Mouse (Mus musculus) 416B (cell line): ENCODE measurements around the gene Kcnd3.

Source experiments
- DNase-seq: peaks from one replicate; pipeline ENCODE4 v3.0.0; 2011; ENCODE audit warnings: low read depth

Kcnd3 gene

DNA sequence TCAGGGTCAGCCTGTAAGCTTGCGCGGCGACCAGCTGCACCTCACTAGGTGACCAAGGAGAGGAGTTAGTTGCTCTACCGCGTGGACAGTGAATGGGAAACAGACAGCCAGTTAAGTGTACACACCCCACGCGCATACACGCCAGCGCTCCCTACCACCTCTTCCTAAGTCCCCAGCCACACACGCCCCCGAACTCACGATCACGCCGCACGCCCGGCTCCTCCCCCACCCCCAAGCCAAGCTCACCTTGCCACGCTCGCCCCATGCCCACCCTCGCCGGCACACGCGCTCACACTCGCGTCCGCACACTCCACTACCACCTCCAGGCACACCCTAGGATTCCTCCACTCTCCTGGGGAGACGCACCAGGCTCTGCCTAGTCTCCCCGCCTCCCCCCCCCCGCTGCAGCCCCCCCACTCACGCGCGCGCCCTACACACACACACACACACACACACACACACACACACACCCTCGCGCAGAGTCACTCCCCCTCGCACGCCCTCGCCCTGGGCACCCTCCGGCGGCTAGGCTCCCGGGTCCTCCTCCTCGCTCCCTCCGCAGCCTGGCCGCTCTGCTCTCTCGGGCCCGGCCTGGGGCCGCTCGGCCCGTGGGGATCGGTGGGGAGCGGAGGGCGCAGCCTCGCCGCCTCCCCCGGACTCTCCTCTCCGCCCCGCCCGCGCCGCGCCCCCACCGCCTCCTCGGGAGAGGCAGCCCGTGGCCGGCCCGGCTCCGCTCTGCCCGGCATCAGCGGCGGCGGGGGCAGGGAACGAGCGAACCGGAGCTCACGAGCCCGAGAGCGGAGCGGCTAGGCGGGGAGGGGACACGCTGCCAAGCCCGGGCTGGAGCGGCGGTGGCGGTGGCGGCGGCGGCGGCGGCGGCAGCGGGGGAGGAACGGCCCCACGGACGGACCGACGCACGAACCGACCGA, at the start of gene Kcnd3:
TSS of gene Kcnd3 (plus strand) at position 704 of the 929 bp plus-strand sequence.
- DNase-seq = no peak

DNA sequence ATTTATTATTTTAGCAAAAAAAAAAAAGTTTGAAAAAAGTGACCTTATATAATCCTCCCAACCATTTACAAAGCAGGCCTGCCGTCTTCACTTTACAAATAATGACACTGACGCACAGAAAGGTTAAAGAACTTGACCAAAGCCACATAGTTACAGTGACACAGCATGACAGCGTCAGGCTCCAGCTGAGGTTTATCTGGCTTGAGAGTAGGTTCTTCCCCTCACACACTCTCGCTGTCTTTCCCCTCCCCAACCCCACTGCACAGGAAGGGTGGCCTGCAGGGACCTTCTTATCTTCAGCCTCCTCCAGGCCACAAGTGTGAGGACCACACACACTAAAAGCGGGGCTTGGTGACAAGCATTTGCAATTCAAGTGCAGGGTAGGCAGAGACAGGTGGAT, 49.5 kb upstream of the Kcnd3 start:
- DNase-seq = peak; percentile 34

DNA sequence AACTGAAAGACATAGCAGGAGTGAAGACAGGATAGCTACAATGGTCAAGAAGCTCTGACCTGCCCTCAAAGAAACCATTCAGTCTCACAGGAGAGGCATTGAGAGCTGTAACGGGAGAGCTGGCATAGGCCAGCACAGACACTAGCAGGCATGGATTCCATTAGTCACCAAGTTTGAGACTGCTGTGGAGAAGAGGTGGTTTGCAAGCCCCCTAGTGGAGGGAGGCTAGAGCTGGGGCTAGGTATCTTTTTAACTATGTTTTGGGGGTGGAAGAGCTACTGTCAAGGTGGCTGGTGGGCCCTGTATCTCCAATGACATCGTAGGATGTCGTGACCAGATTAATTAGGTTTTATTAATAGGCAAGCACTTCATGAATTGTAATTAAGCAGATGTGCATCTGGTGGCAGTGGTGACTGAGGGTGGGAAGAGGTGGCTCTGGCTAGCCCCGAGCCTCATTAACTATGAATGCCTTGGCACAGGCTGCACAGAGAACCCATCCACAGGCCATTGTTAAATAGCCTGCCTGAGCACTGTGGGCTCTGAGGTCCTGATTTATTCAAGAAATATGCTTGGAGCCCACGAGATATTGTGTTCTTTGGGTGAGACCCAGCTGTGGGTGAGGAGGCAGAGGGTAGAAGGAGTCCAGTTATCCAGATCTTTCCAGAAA, 48.6 kb upstream of the Kcnd3 start:
- DNase-seq = peak; percentile 11

DNA sequence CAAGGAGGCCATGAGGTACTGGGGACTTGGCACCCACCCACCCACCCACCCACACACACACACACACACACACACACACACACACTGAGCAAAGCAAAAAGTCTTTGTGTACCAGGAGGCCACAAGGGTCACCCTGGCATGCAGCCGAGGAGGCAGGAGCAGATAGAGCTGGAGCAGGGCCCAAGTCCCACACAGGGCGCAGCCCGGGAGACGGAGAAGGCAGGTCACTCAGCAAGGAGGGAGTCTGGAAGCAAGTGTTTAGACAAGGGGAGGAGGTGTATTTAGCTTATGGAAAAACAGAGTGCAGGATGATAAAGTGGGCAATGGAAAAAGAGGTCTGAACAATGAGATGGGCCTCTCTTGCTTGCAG, 48.1 kb upstream of the Kcnd3 start:
- DNase-seq = no peak

DNA sequence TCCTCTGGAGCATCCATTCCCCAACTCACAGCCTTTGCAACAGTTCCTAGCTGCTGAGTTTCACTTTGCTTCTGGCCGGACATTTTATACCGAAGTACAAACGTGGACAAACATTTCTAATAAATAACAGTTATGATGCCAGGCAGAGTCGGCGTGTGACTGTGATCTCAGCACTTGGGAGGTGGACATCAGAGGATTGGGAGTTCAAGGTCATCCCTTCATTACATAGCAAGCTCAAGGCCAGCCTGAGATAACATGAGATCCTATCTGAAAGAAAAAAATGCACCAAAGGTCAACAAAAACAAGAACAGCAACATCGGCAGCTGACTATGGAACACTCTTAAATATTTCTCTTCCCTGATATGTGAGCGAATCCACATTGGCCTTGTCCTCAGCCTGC, 46.6 kb upstream of the Kcnd3 start:
- no peak for DNase-seq

DNA sequence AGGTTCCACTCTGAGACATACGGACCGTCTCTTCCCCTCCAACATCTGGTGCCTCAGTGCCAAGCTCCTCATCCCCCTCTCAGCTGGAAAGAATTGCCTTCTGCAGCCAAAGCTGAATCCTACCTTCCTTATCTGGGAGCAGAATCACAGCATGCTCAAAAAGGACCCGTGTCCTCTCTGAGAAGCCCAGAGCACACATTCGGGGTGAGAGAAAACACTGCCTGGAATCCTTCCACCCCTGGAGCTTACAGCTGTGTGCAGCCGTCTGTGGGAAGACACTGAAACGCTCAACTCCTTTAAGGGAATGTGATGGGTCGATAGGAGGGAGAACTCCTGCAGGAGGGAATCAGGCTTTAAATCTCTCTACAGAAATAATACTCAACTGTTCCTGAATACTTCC, 46.1 kb upstream of the Kcnd3 start:
- DNase-seq = no peak

DNA sequence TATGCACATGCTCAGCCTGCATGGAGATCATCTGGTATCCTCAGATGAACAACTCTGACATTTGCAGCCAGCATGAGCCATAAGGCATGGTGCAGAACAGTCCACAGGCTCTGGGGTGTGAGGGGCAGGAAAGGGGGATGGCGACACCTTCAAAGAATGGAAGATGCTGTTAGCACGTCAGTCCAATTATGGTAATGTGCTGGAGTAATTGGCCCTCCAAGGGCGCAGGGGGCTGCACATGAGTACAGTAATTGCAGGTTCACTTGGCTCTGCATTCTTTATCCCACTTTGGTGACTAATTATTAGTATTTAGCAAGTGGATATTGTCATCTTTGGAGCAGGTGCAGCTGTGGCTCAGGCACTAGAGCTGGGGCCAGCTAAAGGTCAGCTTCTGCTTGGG, 43.9 kb upstream of the Kcnd3 start:
- DNase-seq = no peak

DNA sequence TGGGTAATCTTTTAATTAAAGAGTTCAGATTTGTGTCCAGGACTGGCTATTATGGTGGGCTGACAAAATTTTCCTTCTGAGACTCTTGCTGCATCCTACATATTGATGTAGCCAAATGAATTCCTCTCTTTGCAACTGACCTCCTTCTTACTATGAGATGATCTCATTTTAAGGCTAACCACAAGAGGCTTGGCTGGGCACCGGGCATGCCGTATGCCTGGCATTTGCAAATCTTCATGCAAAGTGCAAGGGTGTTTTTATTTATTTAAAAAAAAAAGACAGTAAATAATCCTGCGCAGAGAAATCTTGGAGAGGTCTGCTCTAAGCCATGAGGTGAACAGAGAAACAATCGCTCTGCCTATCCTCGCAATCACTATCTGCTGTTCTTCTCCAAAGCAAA, 41.3 kb upstream of the Kcnd3 start:
- no peak for DNase-seq

DNA sequence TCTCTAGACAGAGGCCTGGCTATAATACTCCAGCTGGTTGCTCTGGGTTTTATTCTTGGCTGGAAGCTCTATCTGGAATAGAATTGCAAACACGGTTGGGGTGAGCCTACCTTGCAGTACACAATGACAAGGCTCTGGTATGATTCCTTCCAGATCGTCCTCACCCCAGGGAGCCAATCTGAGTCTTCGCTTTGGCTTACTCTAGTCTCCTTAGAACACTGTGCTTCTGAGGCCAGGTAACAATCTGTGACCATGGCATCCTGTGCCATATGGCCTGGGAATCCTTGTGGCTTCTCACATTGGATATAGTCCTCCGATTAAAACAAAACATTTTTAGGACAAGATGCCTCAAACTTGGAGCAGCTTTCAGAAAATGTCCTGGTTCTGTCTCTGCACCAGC, 40.4 kb upstream of the Kcnd3 start:
- DNase-seq = no peak

DNA sequence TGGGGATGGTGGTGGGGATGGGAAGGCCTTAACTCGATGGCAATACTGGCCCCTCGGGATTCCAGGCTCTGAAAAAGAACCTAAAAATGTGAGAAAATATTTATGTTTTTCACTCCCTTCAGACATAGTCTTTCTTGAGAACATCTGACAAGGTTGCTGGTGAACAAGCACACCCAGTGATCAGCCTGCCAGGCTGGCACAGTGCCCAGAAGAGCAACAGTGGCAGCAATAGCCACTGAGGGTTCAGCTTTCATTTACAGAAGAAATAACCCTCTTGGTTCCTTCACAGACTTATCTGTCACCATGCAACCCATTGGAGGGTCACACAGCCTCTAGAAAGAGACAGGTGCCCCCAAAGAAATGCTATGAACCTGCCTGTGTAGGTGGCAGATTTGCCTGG, 39.9 kb upstream of the Kcnd3 start:
- DNase-seq = no peak

DNA sequence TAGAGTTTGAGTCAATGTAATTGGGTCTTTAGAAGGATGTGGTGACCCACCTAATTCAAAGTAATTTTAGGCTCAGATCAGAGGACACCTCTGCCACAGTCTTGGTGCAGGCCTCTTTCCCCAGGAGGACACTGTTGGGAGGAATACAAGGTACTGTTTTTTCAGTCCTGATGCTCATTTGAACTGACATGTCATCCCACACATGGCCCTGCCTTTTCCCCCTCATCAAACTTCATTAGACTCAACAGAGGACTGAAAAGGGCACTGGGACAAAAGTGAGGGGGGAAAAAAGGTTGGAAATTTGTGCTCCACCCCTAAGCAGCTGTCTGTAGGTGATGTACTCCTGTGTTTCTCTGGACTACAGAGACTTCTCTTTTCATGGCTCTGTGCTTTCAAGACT, 39.4 kb upstream of the Kcnd3 start:
- DNase-seq = no peak

DNA sequence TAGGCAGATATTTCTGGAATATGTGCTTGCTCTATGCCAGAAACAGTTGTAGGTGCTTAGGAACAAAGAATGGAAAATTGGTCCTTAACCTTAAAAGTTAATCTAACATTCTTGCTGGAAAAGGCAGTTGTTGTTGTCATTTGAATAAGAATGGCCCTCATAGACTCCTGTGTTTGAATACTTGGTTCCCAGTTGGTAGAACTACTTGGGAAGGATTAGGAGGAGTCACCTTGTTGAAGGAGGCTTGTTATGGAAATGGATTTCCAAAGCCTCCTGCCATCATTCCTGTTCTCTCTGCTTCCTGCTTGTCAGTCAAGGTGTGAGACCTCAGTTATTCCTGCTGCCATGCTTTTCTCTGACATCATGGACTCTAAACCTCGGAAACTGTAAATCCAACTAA, 33.7 kb upstream of the Kcnd3 start:
- DNase-seq = no peak

DNA sequence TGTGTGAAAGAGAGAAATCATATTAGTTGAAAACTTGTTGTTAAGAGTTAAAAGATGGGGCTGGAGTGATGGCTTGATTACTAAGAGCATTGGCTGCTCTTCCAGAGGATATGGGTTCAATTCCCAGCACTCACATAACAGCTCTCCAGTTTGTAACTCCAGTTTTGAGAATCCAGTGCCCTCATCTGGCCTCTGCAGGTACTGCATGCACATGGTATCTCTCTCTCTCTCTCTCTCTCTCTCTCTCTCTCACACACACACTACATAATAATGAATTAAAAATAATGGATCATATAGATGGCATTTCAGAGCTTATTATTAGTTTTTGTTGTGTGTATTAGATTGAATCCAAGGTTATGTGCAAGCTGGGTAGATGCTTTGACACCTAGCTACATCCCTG, 29.7 kb upstream of the Kcnd3 start:
- DNase-seq = no peak

DNA sequence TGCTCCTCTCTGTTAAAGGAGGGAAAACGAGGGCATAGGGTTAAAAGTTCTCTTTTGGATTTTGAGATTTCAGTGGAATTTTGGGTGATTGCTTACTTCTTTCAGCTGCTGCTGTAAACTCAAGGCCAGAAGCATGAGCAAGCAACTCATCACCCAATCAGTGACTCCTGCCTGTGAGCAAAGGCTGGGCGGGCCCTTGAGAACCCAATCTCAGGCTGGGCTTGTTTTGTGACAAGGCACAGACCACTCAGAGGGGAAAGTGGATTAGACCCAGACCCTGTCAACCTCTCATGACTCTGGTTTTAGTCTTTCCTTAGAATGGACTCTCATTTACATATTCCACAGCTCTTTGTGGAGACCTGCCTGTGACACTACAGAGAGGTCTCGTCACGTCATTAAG, 28.7 kb upstream of the Kcnd3 start:
- DNase-seq = no peak

DNA sequence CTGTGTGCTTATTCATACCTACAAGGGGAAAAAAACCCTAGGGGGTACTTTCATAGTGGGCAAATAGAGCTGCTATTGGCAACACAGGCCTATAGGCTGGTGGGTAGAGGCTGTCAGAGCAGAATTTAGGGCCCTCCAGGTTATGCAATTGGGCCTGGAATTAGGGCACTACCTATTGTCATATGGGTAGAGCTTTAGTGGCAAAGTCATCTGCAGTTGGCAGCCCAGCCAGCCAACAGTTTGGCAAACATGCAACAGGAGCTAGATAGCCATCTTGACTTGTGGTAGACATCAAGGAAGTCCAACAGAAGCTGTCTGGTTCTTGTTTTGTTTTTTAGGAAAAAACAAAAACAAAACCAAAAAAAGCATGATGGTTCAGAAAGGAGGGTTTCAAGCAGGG, 23.5 kb upstream of the Kcnd3 start:
- DNase-seq = no peak

DNA sequence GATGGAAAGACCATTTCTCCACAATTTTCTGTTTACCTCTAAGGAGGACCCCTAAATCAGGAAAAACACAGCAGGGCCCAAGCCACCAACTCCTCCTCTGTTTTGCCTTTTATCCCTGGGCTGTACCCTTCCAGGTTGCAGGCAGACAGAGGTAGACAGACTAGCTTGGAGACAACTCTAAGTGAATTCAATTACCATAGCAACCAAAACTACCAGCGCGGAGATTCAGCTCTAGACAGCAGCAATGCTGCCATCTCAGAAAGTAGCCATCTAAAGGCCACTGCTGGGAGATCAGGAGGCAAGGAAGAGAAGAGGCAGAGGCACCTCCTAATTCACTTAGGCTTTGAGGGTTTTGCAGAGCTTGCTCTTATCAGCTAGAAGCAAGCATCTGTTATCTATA, 15.7 kb upstream of the Kcnd3 start:
- DNase-seq = no peak

DNA sequence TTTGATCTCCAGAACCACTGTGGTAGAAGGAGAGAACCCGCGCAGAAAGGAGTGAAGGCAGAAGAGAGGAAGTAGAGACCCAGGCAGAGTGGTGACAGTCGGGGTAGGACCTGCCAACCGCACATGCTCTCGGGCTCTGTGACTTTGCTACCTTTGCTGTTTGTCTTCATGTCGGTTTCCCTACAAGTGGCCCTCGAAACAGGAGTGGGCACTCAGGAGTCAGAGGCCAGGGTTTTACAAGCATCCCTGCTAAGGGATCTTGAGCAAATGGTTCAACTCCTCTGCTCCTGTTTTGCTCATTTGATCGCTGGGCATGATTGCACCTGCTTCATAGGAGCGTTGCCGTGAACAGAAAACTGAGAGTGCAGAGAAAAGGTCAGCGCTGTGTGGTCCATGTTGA, 15.2 kb upstream of the Kcnd3 start:
- DNase-seq = no peak

DNA sequence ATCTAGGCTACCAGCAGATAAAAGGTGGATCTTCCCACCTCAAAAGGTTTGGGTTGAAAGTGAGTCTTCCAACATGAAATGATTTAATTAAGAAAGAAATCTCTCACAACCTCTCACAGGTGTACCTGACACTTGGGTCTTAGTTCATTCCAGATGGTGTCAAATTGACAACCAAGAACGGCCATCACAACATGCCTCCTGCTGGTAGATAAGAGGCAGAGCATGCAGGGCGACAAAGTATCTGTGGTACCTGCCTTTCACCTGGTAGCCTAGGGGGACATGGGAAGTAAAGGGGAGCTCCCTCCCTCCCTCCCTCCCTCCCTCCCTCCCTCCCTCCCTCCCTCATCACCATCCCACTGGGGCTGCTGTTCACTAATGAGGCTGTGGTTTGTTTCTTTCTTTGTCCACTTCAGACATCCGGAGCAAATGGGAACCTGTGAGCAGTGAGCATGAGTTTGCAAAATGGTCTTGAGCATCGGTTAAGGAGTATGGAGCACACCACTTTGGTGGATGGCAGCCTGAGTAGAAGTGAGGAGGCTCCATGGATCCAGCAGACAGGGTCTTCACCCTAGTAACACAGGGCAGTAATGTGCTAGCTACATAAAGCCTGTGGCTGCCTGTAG, 11.1 kb upstream of the Kcnd3 start:
- no peak for DNase-seq

DNA sequence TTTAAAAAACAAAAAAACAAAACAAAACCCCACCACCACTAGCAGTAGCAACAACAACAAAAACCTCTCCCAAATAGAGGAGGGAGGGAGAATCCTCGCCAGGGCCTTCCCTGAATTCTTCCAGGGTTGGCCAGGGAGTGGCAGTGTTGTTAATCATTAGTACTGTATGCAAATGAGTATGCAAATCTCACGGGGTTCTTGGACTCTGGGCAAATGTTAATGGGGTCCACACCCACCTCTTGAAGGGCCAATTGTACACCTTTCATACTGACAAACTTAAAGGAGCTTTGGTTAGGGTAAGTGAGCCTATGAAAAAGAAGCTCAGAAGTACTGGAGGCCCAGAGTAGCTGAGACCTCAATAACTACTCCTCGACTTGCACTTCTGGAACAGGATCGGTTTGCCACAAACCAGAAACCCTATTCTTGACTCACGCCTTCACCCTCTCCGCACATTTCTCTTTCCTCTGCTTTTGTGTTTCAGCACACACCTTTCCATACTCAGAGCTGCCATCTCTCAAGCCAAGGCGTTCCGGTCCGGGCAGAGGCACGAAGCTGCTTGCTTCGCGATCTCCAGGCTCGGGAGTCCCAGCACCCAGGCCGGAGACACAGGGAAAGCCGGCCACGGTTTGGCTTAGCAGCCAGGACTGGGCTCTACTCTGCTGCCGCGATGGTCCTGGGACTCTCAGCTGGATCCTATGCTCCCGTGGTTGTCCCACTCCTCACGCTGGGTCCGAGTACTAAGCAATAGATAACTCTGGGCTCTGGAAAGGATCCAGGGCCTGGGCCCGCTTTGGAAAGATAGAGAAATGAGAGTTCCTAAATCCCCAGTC, 1.3 kb upstream of the Kcnd3 start:
- DNase-seq = no peak

DNA sequence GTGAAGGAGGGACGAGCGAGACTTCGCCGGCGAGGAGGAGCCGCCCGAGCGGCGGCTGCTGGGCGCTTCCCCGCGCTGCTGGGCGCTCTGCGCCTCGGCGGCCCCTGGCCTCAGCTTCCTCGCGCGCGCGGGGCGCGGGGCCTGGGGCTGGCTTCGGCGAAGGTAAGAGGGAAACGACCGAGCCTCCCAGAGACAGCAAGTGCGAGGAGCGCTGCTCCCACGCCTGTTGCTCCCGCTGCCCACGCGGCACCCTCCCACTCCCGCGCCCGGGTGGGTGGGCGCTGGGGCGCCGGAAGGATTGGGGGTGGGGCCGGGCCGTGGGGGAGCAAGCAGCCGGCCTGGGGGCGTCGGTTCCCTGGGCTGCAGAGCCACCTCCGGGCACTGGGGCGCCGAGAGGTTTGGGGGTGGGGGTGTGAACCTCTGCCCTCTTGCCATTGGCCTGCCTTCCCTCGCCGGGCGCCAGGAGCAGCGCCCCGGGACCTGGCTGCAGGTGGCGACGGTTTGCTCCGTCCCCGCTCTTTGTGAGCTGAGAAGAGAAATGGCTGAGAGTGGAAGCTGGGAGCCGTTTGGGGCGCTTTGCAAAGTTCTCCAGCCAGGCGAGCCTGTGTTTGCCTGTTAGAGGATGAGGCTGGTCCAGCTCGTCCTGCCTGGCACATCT, 555 bp downstream of the Kcnd3 start:
- DNase-seq = no peak

DNA sequence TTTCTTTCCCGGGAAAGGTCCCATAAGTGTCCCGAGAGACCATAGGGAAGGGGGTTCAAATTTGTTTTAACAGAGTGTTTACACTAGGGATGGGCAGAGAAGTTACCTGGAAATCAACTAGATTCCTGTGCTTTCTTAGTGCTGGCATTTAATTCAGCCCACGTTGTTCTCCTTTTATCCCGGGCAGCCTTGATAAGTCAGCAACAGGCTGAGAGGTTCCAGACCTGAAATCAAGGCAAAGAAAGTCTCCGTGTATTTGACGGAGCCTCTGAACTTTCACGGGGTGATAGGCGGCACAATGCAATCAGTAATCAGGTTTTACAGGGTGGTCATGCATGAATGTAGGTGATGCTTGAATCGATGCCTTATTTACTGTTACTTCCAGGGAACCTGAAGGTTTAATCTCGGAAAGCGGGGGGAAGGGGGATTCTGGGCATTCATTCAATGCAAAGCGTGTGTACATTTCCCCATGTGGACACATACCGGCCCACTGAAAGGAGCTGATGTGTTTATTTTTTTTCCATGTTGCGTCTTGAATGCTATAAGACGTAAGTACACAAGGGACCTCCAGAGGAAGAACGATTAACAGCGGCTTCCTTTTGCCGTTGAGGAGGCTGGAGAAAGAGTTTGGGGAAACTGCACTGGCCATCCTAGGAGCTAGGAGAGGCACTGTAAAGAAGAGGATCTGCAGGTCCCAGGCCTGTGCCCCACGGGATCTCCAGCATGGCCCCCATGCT, 1.3 kb downstream of the Kcnd3 start:
- no peak for DNase-seq
